Mouse (Mus musculus) kidney, adult 2 months (tissue): Measurements from ENCODE around the gene Lars2.

Experiments used
- CTCF ChIP-seq: fragments of 200-500 bp; conservative IDR thresholded peaks from 2 replicates; pipeline ENCODE4 v1.5.1; 2011; ENCODE audit warnings: low read depth, mild to moderate bottlenecking, control low read depth, low read length, moderate library complexity, mixed read lengths; ENCODE audit not compliant: insufficient read depth, insufficient read length
- POLR2A ChIP-seq: fragments of 200-500 bp; IDR thresholded peaks from one replicate; pipeline ENCODE4 v1.6.1; 2011; ENCODE audit warnings: low read depth, low read length, control low read depth

GRCm38 (mm10) chr9:123429863-123430262 lies 63.1 kb downstream of the Lars2 start:
- TF ChIP-seq CTCF, result no peak
- TF ChIP-seq POLR2A, result no peak
